Mouse (Mus musculus) megakaryocyte, embryonic 14.5 days (primary cell): ENCODE results near the gene Prrg3.

ENCODE experiments used
- FLI1 ChIP-seq: IDR thresholded peaks from 2 replicates; pipeline ENCODE4 v1.6.1; 2012; ENCODE audit warnings: low read length, inconsistent platforms, mixed read lengths
- GATA1 ChIP-seq: IDR thresholded peaks from 3 replicates; pipeline ENCODE4 v1.6.1; 2012; ENCODE audit warnings: mixed read lengths, low read length, inconsistent platforms, borderline replicate concordance

DNA sequence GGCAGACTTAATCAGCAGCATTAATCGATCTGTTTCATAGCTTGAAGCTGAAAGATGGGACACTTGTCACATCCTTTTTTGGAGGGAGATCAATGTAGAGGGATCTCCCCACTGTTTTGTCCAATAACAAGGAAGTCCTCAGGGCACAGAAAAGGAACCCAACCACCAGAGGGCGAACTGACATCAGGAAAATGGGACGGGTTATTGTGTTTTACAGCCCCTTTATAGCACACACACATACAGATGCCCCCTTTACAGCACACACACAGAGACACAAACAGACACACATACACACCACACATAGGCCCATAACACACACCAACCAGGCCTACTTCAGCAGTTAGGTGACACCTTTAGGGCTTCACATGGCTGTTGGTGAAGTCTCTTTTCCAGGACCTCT, 50.4 kb downstream of the Prrg3 start:
- TF ChIP-seq GATA1 (no peak), FLI1 (no peak)
